6 mouse cellular contexts compared by ENCODE assay signal in genomic region chr11:83257211-83257610, GRCm38 (mm10). TPM values are rescaled to one million over a fixed set of nuclear protein-coding genes. Genes with fewer than 3 reads are reported as not detected.
"Had no signal": no experiment of that assay in that cellular context is flagged by ENCODE, and none has a peak within 500 bp of the region (broad histone marks: within the 10 kb centered on the region; RNA-seq: fewer than 3 reads in every experiment).

No protein-coding gene starts in this region.

RNA-seq across cellular contexts. Expression of gene Slfn14, which starts 29.3 kb away (rescaled TPM):
- total RNA-seq: megakaryocyte, adult 5-6 weeks had no signal
- polyA plus RNA-seq: midbrain, embryonic 16.5 days; neural tube, embryonic 13.5 days; small intestine, adult 2 months; thymus, adult 2 months; urinary bladder, adult 2 months had no signal
